Mouse (Mus musculus): ENCODE measurements around the gene Gm13288.
"Not testable (repeated sequence)": the region's sequence is repeated elsewhere in the genome, so short reads cannot be mapped to it uniquely, and the experiment has no call there.

Gene Gm13288

GRCm38 (mm10) chr4:88805231-88805630 is at the start of gene Gm13288:
TSS of gene Gm13288 (plus strand) at chr4:88805531.
- DNase-seq: not testable (repeated sequence)

GRCm38 (mm10) chr4:88756581-88757513 is 48.5 kb upstream of the Gm13288 start:
- not testable (repeated sequence) for DNase-seq

GRCm38 (mm10) chr4:88757628-88758031 is 47.7 kb upstream of the Gm13288 start:
- peak; percentile 96 for DNase-seq

GRCm38 (mm10) chr4:88758751-88759150 is 46.6 kb upstream of the Gm13288 start:
- peak; percentile 52 for DNase-seq

GRCm38 (mm10) chr4:88759610-88760268 is 45.6 kb upstream of the Gm13288 start, which contains the start of gene Gm13283:
TSS of gene Gm13283 (plus strand) at chr4:88760119.
- peak; percentile 74 for DNase-seq

- DNase-seq: peak; percentile 80
Observed at GRCm38 (mm10) chr4:88760431-88760830, 44.9 kb upstream of the Gm13288 start.

GRCm38 (mm10) chr4:88761776-88762175 is 43.6 kb upstream of the Gm13288 start:
- DNase-seq: peak; percentile 89

- peak; percentile 58 for DNase-seq
Observed at GRCm38 (mm10) chr4:88762341-88762740, 43.0 kb upstream of the Gm13288 start.

- peak; percentile 65 for DNase-seq
Observed at GRCm38 (mm10) chr4:88763384-88764018, 41.8 kb upstream of the Gm13288 start.

- DNase-seq: not testable (repeated sequence)
Observed at GRCm38 (mm10) chr4:88773534-88773933, 31.8 kb upstream of the Gm13288 start, which contains the start of gene Gm13290. TSS of gene Gm13290 (plus strand) at chr4:88773834.

- DNase-seq: not testable (repeated sequence)
Observed at GRCm38 (mm10) chr4:88776622-88777021, 28.7 kb upstream of the Gm13288 start, which contains the start of gene Gm13289. TSS of gene Gm13289 (plus strand) at chr4:88776922.

GRCm38 (mm10) chr4:88779550-88779949 is 25.8 kb upstream of the Gm13288 start, which contains the start of gene Gm13272:
TSS of gene Gm13272 (plus strand) at chr4:88779850.
- DNase-seq: not testable (repeated sequence)

- peak; percentile 47 for DNase-seq
Observed at GRCm38 (mm10) chr4:88780320-88780719, 25.0 kb upstream of the Gm13288 start.

- DNase-seq: not testable (repeated sequence)
Observed at GRCm38 (mm10) chr4:88781831-88782230, 23.5 kb upstream of the Gm13288 start, which contains the start of gene Ifnz. TSS of gene Ifnz (plus strand) at chr4:88782131.

GRCm38 (mm10) chr4:88782335-88782734 is 23.0 kb upstream of the Gm13288 start:
- not testable (repeated sequence) for DNase-seq

- not testable (repeated sequence) for DNase-seq
Observed at GRCm38 (mm10) chr4:88785409-88785808, 19.9 kb upstream of the Gm13288 start, which contains the start of gene Gm13276. TSS of gene Gm13276 (plus strand) at chr4:88785709.

GRCm38 (mm10) chr4:88788402-88788801 is 16.9 kb upstream of the Gm13288 start, which contains the start of gene Gm13277:
TSS of gene Gm13277 (plus strand) at chr4:88788632.
- peak; percentile 74 for DNase-seq

GRCm38 (mm10) chr4:88791250-88791649 is 14.1 kb upstream of the Gm13288 start, which contains the start of gene Gm13278:
TSS of gene Gm13278 (plus strand) at chr4:88791550.
- not testable (repeated sequence) for DNase-seq

GRCm38 (mm10) chr4:88793936-88794675 is 11.2 kb upstream of the Gm13288 start, which contains the start of gene Gm13275:
TSS of gene Gm13275 (plus strand) at chr4:88794487.
- DNase-seq: peak; percentile 76

GRCm38 (mm10) chr4:88797097-88797496 is 8.2 kb upstream of the Gm13288 start, which contains the start of gene Gm13279:
TSS of gene Gm13279 (plus strand) at chr4:88797397.
- DNase-seq: not testable (repeated sequence)

GRCm38 (mm10) chr4:88799365-88799764 is 6.0 kb upstream of the Gm13288 start, which contains the start of gene Gm13285:
TSS of gene Gm13285 (plus strand) at chr4:88799665.
- DNase-seq: not testable (repeated sequence)

Data from cerebellum, adult 11-12 months (tissue).